ENCODE assay signal across 11 mouse cellular contexts in genomic region chr14:73838890-73839289, GRCm38 (mm10).
A peak's percentile ranks its signal among the peaks of the same experiment; 100 is the strongest.
DNase-seq lines count a peak whose midpoint lies in the region; ATAC-seq and TF ChIP-seq lines count a peak whose summit lies in the region.
"Had no signal": no experiment of that assay in that cellular context is flagged by ENCODE, and none has a peak within 500 bp of the region (broad histone marks: within the 10 kb centered on the region; RNA-seq: fewer than 3 reads in every experiment).

No protein-coding gene starts in this region.

- no peak for TF ChIP-seq POLR2A in bone marrow macrophage, adult 2 months (IDR thresholded peaks at IDR 0.05; ENCODE audit: borderline replicate concordance, low read depth, low read length)

- H3K4me2 ChIP-seq in kidney, embryonic 14.5 days (replicated peaks; ENCODE audit: low read depth, low read length), result no peak overlapping the region
- H3K4me2 ChIP-seq in forebrain, embryonic 16.5 days (ENCODE audit: low read length), result no peak overlapping the region

- no peaks in the 10 kb centered on the region for H3K27me3 ChIP-seq in kidney, embryonic 14.5 days (ENCODE audit: control insufficient read depth, insufficient read depth, low read length)
- H3K27me3 ChIP-seq in forebrain, embryonic 16.5 days (replicated peaks; ENCODE audit: control insufficient read depth, insufficient read depth, low read length), result no peaks in the 10 kb centered on the region

- peak; percentile 2 to 19 for DNase-seq in adrenal gland, adult (ENCODE audit: inconsistent age in 2 of 2, low spot score in 1 of 2)
- no peak for DNase-seq in adrenal gland, adult 18-20 months (ENCODE audit: low spot score in 2 of 2)
- DNase-seq in kidney, adult 9 months, result peak; percentile 6
- DNase-seq in kidney, postnatal 14 days, result peak; percentile 21
- DNase-seq in thymus, postnatal 36 days, result no peak
- DNase-seq: cerebellum, postnatal 36 days; thymus, postnatal 4 days had no signal

- TF ChIP-seq CTCF in bone marrow macrophage, adult 2 months (IDR thresholded peaks at IDR 0.05; ENCODE audit: low read depth, low read length), result no peak

- 70% methylated on average over 6 of the region's 6 CpGs for WGBS in kidney, embryonic 14.5 days
- 85% methylated on average over 6 of the region's 6 CpGs for WGBS in forebrain, embryonic 16.5 days

- ATAC-seq in kidney, embryonic 14.5 days (ENCODE audit: low FRiP score, low TSS enrichment), result no peak
- no peak for ATAC-seq in forebrain, embryonic 16.5 days
- ATAC-seq: inflammation-experienced regulatory T-cells, adult 6 months had no signal

- H3K36me3 ChIP-seq in kidney, embryonic 14.5 days (ENCODE audit: control insufficient read depth, insufficient read depth, low read length), result no peaks in the 10 kb centered on the region
- no peaks in the 10 kb centered on the region for H3K36me3 ChIP-seq in forebrain, embryonic 16.5 days (ENCODE audit: control insufficient read depth, insufficient read depth)

- H3K4me1 ChIP-seq in kidney, embryonic 14.5 days (ENCODE audit: control insufficient read depth, insufficient read depth, low read length), result no peaks in the 10 kb centered on the region
- H3K4me1 ChIP-seq in bone marrow macrophage, adult 2 months (ENCODE audit: control insufficient read depth, insufficient read depth, low read length), result peaks cover 18% of the 10 kb centered on the region
- no peaks in the 10 kb centered on the region for H3K4me1 ChIP-seq in forebrain, embryonic 16.5 days (replicated peaks; ENCODE audit: control insufficient read depth, insufficient read depth, low read length)

- H3K27ac ChIP-seq in kidney, embryonic 14.5 days (ENCODE audit: low read depth, low read length), result no peak overlapping the region
- peak overlapping the region; percentile 74 for H3K27ac ChIP-seq in bone marrow macrophage, adult 2 months (ENCODE audit: insufficient read depth, low read depth, low read length)
- no peak overlapping the region for H3K27ac ChIP-seq in forebrain, embryonic 16.5 days (ENCODE audit: low read length)

- no peak overlapping the region for H3K4me3 ChIP-seq in kidney, embryonic 14.5 days (ENCODE audit: low read length)
- no peak overlapping the region for H3K4me3 ChIP-seq in bone marrow macrophage, adult 2 months (ENCODE audit: insufficient read depth, low read length)
- H3K4me3 ChIP-seq in forebrain, embryonic 16.5 days (replicated peaks; ENCODE audit: low read length), result no peak overlapping the region

- no peaks in the 10 kb centered on the region for H3K9me3 ChIP-seq in kidney, embryonic 14.5 days (ENCODE audit: control insufficient read depth, low read length)
- H3K9me3 ChIP-seq in forebrain, embryonic 16.5 days (ENCODE audit: control insufficient read depth, low read length), result no peaks in the 10 kb centered on the region

- H3K9ac ChIP-seq in kidney, embryonic 14.5 days (ENCODE audit: low read depth, low read length), result no peak overlapping the region
- H3K9ac ChIP-seq in forebrain, embryonic 16.5 days (replicated peaks; ENCODE audit: low read depth, low read length), result no peak overlapping the region

Comparison
In these comparisons a context has a peak if more than half of its experiments do, and no peak if none do; other contexts are left out.
1. DNase-seq: peak in adrenal gland, adult (2 of 2), kidney, adult 9 months (single experiment) and kidney, postnatal 14 days (single experiment); none in adrenal gland, adult 18-20 months (0 of 2) and thymus, postnatal 36 days (0 of 2).